Mouse (Mus musculus) forebrain, embryonic 11.5 days (tissue): ENCODE results near the gene Nedd9. TPM values are rescaled to one million over a fixed set of nuclear protein-coding genes. Genes with fewer than 3 reads are reported as not detected.

ENCODE experiments used
- ATAC-seq: fragments of 200-750 bp; cut with Nextera tagmentation; replicated peaks from 2 replicates; pipeline ENCODE4 v1.8.0; 2017; ENCODE audit warnings: moderate TSS enrichment; ENCODE audit not compliant: low FRiP score
- DNase-seq: peaks from one replicate; pipeline ENCODE4 v3.0.0-alpha.2; 2017; ENCODE audit warnings: low spot score
- H3K27ac ChIP-seq: fragments of 300-500 bp; sonication (generic); 2 replicates; pipeline ENCODE4 v1.5.1; 2014; ENCODE audit warnings: low read depth, low read length
- H3K27me3 ChIP-seq: fragments of 300-500 bp; sonication (generic); 2 replicates; pipeline ENCODE4 v1.6.1; 2014; ENCODE audit warnings: mild to moderate bottlenecking, low read length, mixed read lengths; ENCODE audit not compliant: control insufficient read depth, insufficient read depth
- H3K36me3 ChIP-seq: fragments of 300-500 bp; sonication (generic); 2 replicates; pipeline ENCODE4 v1.6.1; 2014; ENCODE audit warnings: mild to moderate bottlenecking, low read length, moderate library complexity, mixed read lengths; ENCODE audit not compliant: control insufficient read depth, insufficient read depth
- H3K4me1 ChIP-seq: fragments of 300-500 bp; sonication (generic); replicated peaks from 2 replicates; pipeline ENCODE4 v1.6.1; 2014; ENCODE audit warnings: low read length, mixed read lengths; ENCODE audit not compliant: control insufficient read depth, insufficient read depth
- H3K4me2 ChIP-seq: fragments of 300-500 bp; sonication (generic); 2 replicates; pipeline ENCODE4 v1.6.1; 2014; ENCODE audit warnings: low read depth, mild to moderate bottlenecking, low read length, moderate library complexity, mixed read lengths; ENCODE audit not compliant: severe bottlenecking
- H3K4me3 ChIP-seq: fragments of 300-500 bp; sonication (generic); 2 replicates; pipeline ENCODE4 v1.5.1; 2014; ENCODE audit warnings: low read depth, low read length
- H3K9ac ChIP-seq: fragments of 300-500 bp; sonication (generic); 2 replicates; pipeline ENCODE4 v1.6.1; 2014; ENCODE audit warnings: low read length
- H3K9me3 ChIP-seq: fragments of 300-500 bp; sonication (generic); 2 replicates; pipeline ENCODE4 v1.6.1; 2016; ENCODE audit warnings: low read length, mixed read lengths; ENCODE audit not compliant: control insufficient read depth
- WGBS: fragments of 180-500 bp; shearing (Covaris S2); extraction: QIAGEN DNeasy Blood & Tissue Kit; methylation state at CpG from one replicate; pipeline ENCODE4 v1.1.7; 2014; 5-methylcytosine and 5-hydroxymethylcytosine counted together
- polyA plus RNA-seq: library from polyadenylated mRNA; unstranded; fragments of >200 nt; fragmentation: Nextera tagmentation; extraction: Ambion mirVana; gene quantifications from 2 replicates; pipeline ENCODE4 v1.2.1, GENCODE M21; 2014

Gene Nedd9
- 26.7 and 27.0 TPM in 2 replicates for polyA plus RNA-seq

DNA sequence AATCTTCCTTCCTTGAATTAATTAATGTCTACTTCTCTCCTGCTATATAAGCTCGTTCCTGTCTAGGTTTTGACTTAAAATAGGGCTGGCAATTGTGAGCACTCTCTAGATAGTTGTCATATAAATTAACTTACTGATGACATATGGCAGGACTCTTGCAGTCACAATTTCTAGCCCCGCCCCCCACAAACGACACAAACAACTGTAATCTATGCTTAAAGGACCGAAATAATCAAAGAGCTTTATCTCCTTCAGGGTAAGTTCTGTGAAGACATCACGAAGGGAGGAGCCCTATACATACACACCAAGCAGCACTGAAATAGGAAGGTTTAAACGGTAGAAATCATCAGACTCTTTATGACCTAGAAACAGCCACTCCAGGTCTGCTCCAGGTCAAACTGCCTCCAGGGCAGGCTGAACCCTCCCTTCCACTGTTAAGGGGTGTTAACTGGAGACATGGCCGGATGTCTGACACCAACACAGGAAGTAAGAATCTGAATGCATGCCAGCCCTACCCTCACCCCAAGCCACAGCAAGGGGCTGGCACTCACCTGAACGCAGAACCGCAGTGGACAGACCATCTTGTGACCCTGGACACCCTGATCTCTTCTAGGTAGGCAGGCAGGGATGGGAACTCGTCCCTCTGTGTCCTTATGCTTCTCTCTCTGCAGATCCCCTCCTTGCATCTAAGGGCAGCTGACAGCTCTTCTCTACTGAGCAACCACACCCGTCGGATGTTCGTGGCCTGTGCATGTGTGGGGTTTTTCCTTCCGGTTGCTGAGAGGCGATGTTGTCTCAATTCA is at the start of gene Nedd9:
Gene Nedd9, minus strand, starts transcription at position 757 of the 803 bp plus-strand sequence.
- Histone ChIP-seq H3K27me3 (no peaks in the 10 kb centered on the region), H3K4me1 (no peaks in the 10 kb centered on the region; the same call in 1 of the 2 replicates), H3K4me3 (no peak within 1 kb of the TSS), H3K9me3 (no peaks in the 10 kb centered on the region), H3K4me2 (no peak within 1 kb of the TSS), H3K9ac (no peak within 1 kb of the TSS), H3K27ac (no peak within 1 kb of the TSS), H3K36me3 (no peaks in the 10 kb centered on the region)
- ATAC-seq (no peak), DNase-seq (no peak)
- WGBS, result 84% methylated on average over 15 of the region's 15 CpGs

DNA sequence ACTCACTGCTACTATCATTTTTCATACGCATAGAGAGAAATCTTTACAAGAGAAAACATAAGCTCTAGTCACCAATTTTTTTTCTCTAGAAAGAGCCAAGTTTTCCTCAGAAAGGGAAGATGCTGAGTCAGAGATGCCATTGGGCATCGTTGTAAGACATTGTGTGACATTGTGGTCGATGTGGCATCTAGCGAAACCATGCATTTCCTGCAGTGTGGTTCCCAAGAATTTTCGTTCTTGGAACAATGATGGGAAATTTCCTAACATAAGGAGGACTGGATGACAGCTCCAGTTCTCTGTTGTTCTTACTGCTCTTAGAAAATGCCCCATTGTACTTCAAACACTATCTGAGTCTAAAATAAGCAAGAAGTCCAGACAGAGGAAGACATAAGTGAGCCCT is 45.5 kb upstream of the Nedd9 start:
- Histone ChIP-seq H3K4me2 (no peak overlapping the region), H3K36me3 (no peaks in the 10 kb centered on the region), H3K9me3 (no peaks in the 10 kb centered on the region), H3K4me1 (no peaks in the 10 kb centered on the region), H3K9ac (no peak overlapping the region), H3K27ac (no peak overlapping the region), H3K27me3 (no peaks in the 10 kb centered on the region), H3K4me3 (no peak overlapping the region)
- 87% methylated on average over 5 of the region's 5 CpGs for WGBS
- DNase-seq, result no peak
- no peak for ATAC-seq

DNA sequence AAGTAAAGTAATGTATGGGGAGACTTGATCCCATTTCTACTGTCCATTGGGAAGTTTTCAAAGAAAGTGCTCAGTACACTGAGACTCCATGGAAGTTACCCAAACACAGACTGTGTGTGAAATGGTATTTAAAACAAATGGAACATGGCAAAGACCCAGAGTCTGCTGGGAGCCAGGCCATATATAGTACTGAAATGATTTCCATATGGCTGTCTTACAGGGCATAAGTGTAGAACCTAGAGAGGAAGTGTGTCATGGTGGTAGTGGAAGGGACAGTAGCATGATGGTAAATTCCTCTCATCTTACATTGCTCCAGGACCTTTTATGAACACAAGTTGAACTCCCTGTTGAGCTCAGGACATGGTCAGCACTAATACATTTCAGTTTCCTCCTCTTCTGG is 43.2 kb upstream of the Nedd9 start:
- H3K4me2 ChIP-seq, result no peak overlapping the region
- no peak overlapping the region for H3K9ac ChIP-seq
- DNase-seq, result no peak
- no peak overlapping the region for H3K4me3 ChIP-seq
- no peak overlapping the region for H3K27ac ChIP-seq
- no peaks in the 10 kb centered on the region for H3K9me3 ChIP-seq
- H3K27me3 ChIP-seq, result no peaks in the 10 kb centered on the region
- no peaks in the 10 kb centered on the region for H3K36me3 ChIP-seq
- no peaks in the 10 kb centered on the region for H3K4me1 ChIP-seq
- ATAC-seq, result no peak

DNA sequence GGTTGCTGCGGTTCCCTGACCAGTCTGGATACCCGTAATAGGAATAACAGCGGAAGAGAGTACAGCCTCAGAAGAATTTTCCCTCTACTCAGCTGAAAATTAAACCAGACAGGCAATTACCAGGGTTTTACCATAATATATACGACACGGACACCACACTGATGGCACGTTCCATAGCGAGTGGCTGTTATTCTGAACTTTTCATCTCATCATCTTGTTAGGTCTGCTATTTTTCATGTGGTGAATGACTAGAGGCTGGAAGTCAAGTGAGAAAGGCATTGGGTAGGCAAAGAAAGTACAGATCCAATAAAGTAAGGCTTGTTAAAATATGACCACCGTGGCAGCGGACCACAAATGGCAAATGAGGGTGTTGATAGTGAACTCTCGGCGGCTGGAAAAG is 37.0 kb upstream of the Nedd9 start:
- ATAC-seq (no peak), DNase-seq (no peak)
- H3K27ac ChIP-seq, result no peak overlapping the region
- H3K4me2 ChIP-seq, result no peak overlapping the region
- 94% methylated on average over 11 of the region's 11 CpGs for WGBS
- no peaks in the 10 kb centered on the region for H3K36me3 ChIP-seq
- no peaks in the 10 kb centered on the region for H3K9me3 ChIP-seq
- H3K9ac ChIP-seq, result no peak overlapping the region
- no peak overlapping the region for H3K4me3 ChIP-seq
- no peaks in the 10 kb centered on the region for H3K27me3 ChIP-seq
- no peaks in the 10 kb centered on the region for H3K4me1 ChIP-seq

DNA sequence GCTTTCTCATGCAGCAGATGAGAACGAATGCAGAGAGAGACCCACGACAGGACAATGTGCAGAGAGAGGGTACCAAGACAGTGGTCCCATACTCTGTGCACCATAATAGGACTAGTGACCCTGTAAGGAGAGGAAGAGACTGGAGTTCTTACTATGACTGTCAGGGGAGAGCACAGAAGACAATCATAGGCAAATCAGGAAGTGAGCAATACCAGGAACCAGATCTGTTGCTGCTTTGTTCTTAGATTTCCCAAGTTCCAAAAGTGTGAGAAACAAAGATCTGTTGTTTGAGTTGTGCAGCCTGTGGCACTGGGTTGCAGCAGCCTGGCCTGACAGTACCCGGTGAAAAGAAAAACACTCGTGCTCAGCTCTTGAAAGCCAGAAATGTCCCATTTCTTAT is 34.1 kb upstream of the Nedd9 start:
- H3K4me3 ChIP-seq, result no peak overlapping the region
- 90% methylated on average over 4 of the region's 4 CpGs for WGBS
- no peak overlapping the region for H3K9ac ChIP-seq
- no peak overlapping the region for H3K27ac ChIP-seq
- no peaks in the 10 kb centered on the region for H3K4me1 ChIP-seq
- no peak overlapping the region for H3K4me2 ChIP-seq
- H3K9me3 ChIP-seq, result no peaks in the 10 kb centered on the region
- DNase-seq, result no peak
- no peaks in the 10 kb centered on the region for H3K36me3 ChIP-seq
- ATAC-seq, result no peak
- H3K27me3 ChIP-seq, result no peaks in the 10 kb centered on the region

DNA sequence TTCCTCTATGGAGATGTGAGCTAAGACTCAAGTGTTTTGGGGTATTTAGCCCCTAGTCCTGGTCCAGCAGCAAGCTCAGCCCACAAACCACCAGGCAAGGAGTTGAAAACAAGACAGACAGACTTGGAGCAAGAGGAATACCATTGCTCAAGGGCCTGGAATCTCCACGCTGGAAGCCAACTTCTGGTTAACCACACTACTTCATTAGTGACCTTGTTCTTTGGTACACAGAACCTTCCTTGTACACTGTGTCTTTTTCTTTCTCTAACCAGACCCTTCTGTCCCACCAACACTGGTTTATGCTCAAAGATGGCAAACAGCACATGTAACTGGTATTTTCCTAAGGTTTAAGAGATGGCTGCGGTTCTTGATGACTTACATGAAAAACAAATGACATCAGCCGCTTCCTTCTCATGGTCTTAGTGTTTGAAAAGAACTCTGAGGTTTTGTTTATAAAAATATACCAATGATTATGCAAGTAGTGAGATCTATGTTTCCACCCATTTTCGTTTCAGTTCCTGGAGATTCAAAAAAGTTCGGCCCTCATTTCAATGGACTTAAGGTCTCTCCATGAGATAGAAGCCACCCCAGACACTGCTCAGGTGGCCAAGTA is 33.5 kb upstream of the Nedd9 start:
- ATAC-seq (no peak), DNase-seq (no peak)
- H3K4me3 ChIP-seq, result no peak overlapping the region
- no peaks in the 10 kb centered on the region for H3K9me3 ChIP-seq
- H3K9ac ChIP-seq, result no peak overlapping the region
- no peaks in the 10 kb centered on the region for H3K36me3 ChIP-seq
- no peaks in the 10 kb centered on the region for H3K27me3 ChIP-seq
- no peak overlapping the region for H3K27ac ChIP-seq
- no peak overlapping the region for H3K4me2 ChIP-seq
- no peaks in the 10 kb centered on the region for H3K4me1 ChIP-seq
- 92% methylated on average over 5 of the region's 5 CpGs for WGBS

DNA sequence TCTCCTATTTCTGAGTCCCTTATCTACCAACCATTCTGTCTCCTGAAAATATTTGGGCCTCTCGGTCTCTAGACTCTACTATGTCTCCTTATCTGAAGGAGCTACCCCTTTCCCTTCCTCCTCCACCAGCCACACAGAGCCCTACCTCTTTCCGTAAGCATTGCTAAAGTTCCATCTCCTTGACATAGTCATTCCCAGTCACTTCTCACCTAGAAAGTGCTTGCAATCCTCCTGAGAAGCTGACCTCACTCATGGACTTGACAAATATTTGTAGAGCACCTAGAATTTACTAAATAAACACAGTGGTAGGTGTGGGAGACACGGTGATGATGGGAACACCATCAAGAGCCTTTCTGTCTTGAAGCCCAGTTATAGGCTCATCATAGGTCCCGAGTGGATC is 32.6 kb upstream of the Nedd9 start:
- DNase-seq, result no peak
- no peaks in the 10 kb centered on the region for H3K4me1 ChIP-seq
- H3K27ac ChIP-seq, result no peak overlapping the region
- H3K9ac ChIP-seq, result no peak overlapping the region
- H3K27me3 ChIP-seq, result no peaks in the 10 kb centered on the region
- no peaks in the 10 kb centered on the region for H3K36me3 ChIP-seq
- no peak overlapping the region for H3K4me3 ChIP-seq
- no peak for ATAC-seq
- no peak overlapping the region for H3K4me2 ChIP-seq
- H3K9me3 ChIP-seq, result no peaks in the 10 kb centered on the region
- 89% methylated on average over 4 of the region's 4 CpGs for WGBS

DNA sequence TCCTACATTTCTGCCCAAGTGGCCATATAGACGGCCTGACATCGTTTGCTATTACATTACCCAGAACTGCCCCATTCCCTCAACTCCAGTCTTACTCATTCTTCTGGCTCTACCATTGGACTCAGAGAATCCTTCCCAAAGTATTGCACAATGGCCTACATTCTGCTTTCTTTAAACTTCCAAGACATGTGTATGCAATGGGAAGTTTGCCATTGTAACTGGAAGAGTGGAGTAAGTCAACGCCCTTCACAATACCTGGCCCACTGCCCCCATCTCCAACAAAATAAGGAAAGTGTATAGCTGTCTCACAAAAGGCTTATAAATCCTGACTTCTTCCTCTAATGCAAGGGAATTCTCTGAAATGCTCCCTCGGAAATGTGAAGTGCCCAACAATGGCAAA is 30.0 kb upstream of the Nedd9 start:
- H3K4me2 ChIP-seq, result no peak overlapping the region
- H3K9ac ChIP-seq, result no peak overlapping the region
- no peaks in the 10 kb centered on the region for H3K27me3 ChIP-seq
- H3K4me3 ChIP-seq, result no peak overlapping the region
- no peaks in the 10 kb centered on the region for H3K9me3 ChIP-seq
- 93% methylated on average over 4 of the region's 4 CpGs for WGBS
- no peak for DNase-seq
- no peaks in the 10 kb centered on the region for H3K36me3 ChIP-seq
- H3K4me1 ChIP-seq, result no peaks in the 10 kb centered on the region
- no peak for ATAC-seq
- no peak overlapping the region for H3K27ac ChIP-seq

DNA sequence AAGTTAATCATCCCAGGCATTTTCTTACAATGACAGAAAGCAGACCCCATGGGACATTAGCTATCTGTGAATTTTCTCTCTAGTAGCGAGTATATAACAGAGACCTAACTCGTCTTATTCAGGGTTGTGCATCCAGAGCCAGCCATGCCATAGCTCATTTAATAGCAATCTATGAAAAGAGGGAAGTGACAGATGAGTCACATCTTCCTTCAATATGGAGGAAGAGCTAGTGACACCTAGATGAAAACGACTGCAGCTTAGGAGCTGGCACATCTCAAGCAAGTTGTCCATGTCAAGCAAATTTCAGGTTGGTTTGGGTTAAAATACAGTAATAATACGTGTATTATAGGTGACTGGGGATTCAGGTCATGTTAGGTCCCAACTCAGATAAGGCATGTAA is 28.6 kb upstream of the Nedd9 start:
- H3K9ac ChIP-seq, result no peak overlapping the region
- no peaks in the 10 kb centered on the region for H3K36me3 ChIP-seq
- no peaks in the 10 kb centered on the region for H3K4me1 ChIP-seq
- 83% methylated on average over 4 of the region's 4 CpGs for WGBS
- H3K27me3 ChIP-seq, result no peaks in the 10 kb centered on the region
- no peak overlapping the region for H3K4me2 ChIP-seq
- H3K27ac ChIP-seq, result no peak overlapping the region
- H3K9me3 ChIP-seq, result no peaks in the 10 kb centered on the region
- ATAC-seq (no peak), DNase-seq (no peak)
- H3K4me3 ChIP-seq, result no peak overlapping the region
